Mouse (Mus musculus): Measurements from ENCODE around the gene Nol6.

The Nol6 gene

DNA sequence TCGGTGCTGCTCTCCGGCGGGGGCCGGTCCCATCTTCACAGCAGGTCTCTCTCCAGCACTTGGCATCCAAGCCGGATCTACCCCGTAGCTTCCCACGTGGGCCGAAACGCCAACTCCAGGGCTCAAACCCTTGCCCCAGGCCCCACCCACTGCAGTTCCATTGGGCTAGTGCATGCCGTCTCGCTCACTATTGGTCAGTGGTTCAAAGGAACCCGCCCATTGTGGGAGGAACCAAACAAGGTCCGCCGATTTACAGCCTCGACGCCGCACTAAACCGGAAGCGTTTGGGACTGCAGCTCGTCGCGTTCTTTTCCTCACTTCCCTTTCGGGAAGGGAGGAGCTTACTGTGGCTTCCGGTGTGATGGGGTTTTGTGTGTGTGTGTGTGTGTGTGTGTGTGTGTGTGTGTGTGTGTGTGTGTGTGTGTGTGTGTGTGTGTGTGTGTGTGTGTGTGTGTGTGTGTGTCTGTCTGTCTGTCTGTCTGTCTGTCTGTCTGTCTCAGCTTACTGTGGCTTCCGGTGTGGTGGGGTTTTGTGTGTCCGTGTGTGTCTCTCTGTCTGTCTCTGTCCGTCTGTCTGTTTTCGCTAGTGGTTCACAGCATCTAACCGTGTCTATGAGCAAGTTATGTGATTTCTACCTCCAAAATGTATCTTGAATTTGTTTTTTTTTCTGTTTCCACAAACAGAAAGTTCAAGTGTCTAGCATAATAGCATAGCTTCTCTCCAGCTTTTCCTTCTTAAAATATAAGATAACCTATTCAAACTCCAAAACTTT is at the start of gene Nol6:
Nol6 (minus strand) TSS at position 276 of the 772 bp plus-strand sequence.
- peak; percentile 99 for DNase-seq (ENCODE audit: low spot score in 2 of 2)

DNA sequence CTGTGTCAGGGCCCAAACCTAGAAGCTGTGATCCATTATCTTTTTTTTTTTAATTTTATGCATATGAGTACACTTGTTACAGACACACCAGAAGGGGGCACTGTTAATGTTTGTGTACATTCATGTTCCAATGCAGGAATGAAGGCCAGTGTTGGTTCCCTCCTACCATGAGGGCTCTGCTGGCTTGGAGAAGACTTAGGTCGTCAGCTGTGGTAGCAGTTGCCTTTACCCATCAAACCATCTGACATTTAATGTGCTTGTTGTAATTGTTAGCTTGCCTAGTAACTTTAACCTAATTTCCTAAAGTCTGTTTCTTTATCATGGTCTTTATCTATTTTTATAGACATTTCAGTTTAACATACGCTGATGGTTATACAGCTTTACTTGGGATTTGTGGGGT is 46.7 kb upstream of the Nol6 start:
- no peak for DNase-seq (ENCODE audit: low spot score in 2 of 2)

DNA sequence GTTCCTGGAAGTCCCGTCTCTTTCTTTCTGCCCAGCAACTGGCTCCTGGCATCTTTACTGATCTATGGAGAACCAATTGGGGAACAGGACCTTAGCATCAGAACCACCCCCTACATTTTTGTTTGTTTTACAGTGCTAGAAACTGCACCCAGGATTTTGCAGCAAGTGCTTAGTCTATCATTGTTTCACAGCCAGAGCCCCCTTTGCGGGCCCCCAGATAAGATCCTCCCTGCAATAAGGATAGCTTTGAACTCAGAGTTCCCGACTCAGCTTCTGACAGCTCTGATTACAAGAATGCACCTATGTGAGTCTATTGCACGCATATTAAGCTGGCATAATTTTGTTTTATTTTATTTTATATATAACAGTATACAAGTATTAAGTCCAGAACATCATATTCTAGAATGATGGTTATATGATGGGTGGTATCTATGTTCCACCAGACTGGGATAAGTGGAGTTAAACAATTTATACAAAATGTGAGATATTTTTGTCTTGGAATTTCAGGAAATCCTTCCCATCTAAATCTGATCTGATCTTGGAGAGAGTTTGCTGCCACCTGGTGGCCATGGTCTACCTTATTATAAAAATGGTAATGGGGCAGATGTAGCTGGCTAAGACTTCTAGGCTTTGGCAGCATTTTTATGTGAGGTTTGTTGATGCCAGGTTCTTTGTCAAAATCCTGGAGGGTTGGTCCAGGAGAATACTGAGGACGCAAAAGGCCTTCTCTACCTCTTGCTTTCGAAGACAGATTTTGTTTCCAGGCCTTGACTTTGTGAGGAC is 41.6 kb upstream of the Nol6 start:
- DNase-seq (ENCODE audit: low spot score in 2 of 2) = peak; percentile 46 to 79

- DNase-seq (ENCODE audit: low spot score in 2 of 2) = no peak
These were observed 40.7 kb upstream of the Nol6 start for GRCm38 (mm10) chr4:41164974-41165373.

DNA sequence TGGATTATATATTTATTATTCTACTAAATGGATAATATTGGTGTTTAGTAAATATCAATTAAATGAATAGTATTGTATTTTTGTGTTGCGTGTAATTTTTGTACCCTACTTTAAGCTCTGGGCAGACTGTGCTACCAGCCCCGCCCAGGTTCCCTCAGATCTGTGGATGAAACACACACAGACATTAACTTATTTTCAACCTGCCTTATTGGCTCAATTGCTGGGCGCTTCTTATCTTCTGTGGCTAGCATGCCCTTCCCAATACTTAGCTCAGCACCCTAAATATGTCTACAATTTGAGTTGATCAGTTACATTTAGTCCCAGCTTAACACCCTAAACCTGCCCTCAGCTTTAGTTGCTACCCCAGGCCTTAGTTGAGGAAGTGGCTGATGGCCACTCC is 37.0 kb upstream of the Nol6 start:
- DNase-seq (ENCODE audit: low spot score in 2 of 2) = no peak

DNA sequence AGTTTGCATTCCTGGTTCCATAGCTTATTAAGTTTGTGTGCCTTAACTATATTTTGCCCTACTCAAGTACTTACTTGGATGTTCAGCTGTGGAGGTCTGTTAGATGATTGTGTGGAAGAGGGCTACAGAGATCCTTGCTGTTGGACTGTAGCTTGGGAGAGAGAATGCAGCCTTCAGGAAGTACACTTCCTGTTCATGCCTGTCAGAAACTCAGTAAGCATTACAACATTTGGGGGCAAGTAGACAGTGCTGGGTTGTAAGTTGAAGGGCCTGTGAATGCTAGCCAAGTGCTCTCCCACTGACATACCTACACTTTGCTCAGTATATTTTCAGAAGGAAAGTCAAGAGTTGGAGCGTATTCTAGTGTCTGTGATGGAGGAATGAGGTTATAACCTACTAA is 34.0 kb upstream of the Nol6 start:
- DNase-seq (ENCODE audit: low spot score in 2 of 2) = no peak

DNA sequence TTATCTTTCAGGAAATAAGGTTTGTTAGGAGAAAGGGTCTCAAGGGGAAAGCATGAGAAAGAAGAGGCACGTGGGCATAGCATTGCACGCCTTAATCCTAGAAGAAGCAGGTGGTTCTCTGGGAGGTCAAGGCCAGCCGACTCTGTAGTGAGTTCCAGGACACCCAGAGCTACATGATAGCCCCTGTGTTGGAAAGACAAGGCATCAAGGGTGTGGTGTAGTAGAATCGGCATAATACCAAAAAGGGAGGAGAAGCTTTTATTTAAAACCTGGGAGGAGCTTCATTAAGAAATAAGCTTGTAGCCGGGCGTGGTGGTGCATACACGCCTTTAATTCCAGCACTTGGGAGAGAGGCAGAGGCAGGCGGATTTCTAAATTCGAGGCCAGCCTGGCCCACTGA is 32.7 kb upstream of the Nol6 start:
- no peak for DNase-seq (ENCODE audit: low spot score in 2 of 2)

- no peak for DNase-seq (ENCODE audit: low spot score in 2 of 2)
These were observed 28.9 kb upstream of the Nol6 start for GRCm38 (mm10) chr4:41153146-41153545.

DNA sequence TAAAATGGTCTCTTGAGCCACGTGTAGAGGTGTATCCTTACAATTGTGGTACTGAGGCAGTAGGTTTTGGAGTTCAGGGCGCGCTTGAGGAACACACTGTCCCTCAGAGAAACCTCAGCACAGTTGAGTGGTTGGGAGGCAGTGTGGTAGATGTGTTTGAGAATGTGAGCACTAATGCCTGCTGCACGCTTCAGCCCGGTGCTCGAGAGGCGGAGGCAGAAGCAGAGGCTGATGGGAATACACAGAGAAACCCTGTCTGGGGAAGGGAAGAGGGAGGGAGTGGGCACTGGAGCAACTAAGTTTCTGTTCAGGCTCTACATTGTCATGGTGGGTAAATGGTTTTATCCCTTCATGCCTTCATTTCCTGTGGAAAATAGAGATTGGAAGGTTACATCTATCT is 26.9 kb upstream of the Nol6 start:
- no peak for DNase-seq (ENCODE audit: low spot score in 2 of 2)

DNA sequence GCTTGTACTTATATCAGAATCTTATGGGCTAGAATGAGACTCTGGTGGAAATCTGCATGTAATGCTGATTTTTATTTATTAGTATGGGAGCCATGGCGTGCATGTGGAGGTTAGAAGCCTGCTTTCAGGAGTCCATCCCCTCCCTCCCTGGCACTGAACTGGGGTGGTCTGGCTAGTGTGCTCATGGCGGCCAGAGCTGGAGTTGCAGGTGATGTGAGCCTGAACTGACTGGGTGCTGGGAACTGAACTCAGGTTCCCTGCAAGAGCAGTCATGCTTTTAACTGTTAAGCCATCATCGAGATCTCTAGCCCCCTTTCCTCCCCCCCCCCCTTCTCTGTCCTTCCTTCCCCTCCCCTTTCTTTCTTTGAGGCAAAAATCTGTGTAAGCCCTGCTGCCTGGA is 25.6 kb upstream of the Nol6 start:
- DNase-seq (ENCODE audit: low spot score in 2 of 2) = no peak

- DNase-seq (ENCODE audit: low spot score in 2 of 2) = no peak
These were observed 18.3 kb upstream of the Nol6 start for GRCm38 (mm10) chr4:41142601-41143000.

GRCm38 (mm10) chr4:41140174-41140875 is 16.1 kb upstream of the Nol6 start:
- DNase-seq (ENCODE audit: low spot score in 2 of 2) = no peak

DNA sequence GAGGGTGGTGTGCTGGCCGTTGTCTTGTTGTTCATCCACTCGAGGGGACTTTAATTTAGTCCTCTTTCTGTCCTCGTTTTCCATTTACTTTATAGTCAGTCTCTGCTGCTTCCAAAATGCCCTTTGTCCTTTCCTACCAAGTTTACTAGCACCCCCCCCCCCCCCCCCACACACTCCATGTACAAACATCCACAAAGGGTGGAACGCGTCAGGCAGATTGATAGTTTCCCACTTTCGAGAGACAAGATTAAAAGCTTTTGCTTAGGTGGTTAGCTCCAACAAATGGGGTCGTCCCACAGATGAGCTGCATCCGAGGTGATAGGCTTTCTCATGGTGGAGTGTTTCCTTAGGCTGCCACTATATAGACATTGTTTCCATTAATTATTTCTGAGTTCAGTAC is 12.6 kb upstream of the Nol6 start:
- DNase-seq (ENCODE audit: low spot score in 2 of 2) = no peak

DNA sequence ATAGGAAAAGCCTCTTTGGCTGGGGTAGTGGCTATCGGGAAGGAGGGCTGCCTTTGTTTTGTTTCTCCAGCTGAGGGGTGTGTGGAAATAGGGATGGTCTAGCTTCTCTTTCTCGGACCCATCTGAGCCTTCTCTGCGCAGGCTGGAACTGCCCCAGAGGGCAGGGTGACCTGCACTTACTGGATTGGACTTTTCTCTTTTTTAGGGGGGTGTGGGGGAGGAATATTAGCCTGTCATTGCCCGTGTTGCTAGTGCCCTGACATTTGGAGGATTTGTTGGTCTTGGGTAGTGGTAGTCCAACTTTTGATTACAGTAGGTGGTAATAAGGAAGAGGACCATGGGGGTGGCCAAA is 12.2 kb upstream of the Nol6 start:
- no peak for DNase-seq (ENCODE audit: low spot score in 2 of 2)

DNA sequence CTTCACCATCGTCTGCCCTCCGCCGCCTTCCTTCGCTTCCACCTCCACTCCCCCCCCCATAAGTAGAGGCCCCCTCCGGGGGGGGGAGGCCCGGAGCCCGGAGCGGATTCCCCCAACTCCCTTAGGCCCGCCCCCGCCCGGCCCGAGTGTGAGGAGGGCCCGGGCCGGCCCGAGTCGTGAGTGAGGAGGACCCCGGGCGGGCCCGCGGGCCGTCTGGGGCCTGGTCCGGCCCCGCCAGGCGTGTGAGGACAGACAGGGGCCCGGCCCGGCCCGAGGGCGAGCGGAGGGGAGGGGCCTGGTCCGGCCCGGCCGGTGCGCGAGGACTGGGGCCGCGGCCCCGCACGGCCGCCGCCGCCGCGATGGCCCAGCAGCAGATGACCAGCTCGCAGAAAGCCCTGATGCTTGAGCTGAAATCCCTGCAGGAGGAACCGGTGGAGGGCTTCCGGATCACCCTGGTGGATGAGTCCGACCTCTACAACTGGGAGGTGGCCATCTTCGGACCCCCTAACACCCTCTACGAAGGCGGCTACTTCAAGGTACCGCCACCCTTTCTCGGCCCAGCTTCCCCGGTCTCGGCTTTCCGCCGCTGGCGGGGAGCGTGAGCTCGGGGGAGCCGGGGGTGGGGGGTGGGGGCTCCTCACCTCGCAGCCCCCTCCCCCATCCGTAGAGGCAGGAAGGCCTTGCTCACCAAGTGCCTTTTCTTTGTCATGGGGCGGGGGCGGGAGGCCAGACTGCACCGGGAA is 11.6 kb upstream of the Nol6 start, which contains the start of gene Ube2r2:
Ube2r2 (plus strand) TSS at position 33 of the 743 bp plus-strand sequence.
- peak; percentile 20 to 37 for DNase-seq (ENCODE audit: low spot score in 2 of 2)

- DNase-seq (ENCODE audit: low spot score in 2 of 2) = peak; percentile 64 to 65
These were observed 10.9 kb upstream of the Nol6 start for GRCm38 (mm10) chr4:41134935-41135710.

DNA sequence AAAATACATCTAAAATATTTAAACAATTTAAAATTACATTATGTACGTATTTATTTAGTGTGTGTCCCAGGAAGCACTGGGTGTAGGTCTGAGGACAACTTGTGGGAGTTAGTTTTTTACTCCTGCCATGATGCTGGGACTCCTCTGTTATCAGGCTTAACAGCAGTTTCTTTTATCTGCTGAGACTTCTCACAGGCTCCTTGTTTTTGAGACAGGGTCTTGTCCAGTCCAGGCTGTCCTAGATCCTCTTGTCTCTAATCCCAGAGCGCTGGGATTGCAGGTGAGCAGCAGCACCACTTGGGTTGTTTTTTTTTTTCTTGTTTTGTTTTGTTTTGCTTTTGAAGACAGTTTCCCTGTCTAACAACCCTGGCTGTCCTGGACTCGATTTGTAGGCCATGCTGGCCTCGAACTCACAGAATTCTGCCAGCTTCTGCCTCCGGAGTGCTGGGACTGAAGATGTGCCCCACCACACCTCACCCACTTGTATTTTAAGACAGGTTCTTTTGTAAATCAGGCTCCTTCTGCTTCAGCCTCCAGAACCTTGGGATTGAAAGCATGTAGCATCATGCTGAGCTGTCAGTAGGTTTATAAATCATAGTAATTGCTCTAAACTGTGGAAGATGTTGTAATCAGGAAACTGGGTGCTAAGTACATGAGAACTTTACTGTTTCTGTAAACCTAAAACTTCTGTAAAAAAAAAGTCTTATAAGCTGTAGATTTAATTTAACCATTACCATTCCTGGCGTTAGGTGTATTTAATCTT is 9.5 kb upstream of the Nol6 start:
- DNase-seq (ENCODE audit: low spot score in 2 of 2) = no peak

GRCm38 (mm10) chr4:41132471-41132870 is 8.2 kb upstream of the Nol6 start:
- DNase-seq (ENCODE audit: low spot score in 2 of 2) = no peak

DNA sequence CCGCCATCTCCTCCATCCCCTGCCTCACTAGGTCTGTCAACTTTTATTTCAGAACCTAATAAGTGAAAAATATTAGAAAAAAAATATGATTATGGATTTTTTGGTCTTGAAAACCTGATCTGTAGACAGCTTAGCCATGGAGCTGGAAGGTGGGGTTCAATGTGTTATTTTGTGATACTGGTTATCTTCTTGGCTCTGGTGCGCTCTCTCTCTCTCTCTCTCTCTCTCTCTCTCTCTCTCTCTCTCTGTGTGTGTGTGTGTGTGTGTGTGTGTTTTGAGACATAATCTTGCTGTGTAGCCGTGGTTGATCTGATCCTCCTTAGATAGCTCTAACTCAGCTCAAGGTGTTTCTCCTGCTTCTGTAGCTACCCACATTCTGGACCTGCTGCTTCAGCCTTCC is 5.6 kb upstream of the Nol6 start:
- DNase-seq (ENCODE audit: low spot score in 2 of 2) = no peak

- peak in 1 of 2 experiments; percentile 26 for DNase-seq (ENCODE audit: low spot score in 2 of 2)
These were observed 5.2 kb upstream of the Nol6 start for GRCm38 (mm10) chr4:41129406-41129805.
